Mouse (Mus musculus) embryo, embryonic 11 days (tissue): ENCODE measurements around the gene Hps3.
"Not testable (repeated sequence)": the region's sequence is repeated elsewhere in the genome, so short reads cannot be mapped to it uniquely, and the experiment has no call there.

ENCODE experiments used
- DNase-seq: peaks from one replicate; pipeline ENCODE4 v3.0.0-alpha.2; 2015

The Hps3 gene

GRCm38 (mm10) chr3:20005611-20006010 lies 29.5 kb downstream of the Hps3 start:
- no peak for DNase-seq

GRCm38 (mm10) chr3:20004422-20004821 lies 30.7 kb downstream of the Hps3 start:
- no peak for DNase-seq

- no peak for DNase-seq
These were observed 32.3 kb downstream of the Hps3 start for GRCm38 (mm10) chr3:20002786-20003185.

GRCm38 (mm10) chr3:20000806-20001205 lies 34.3 kb downstream of the Hps3 start:
- DNase-seq, result no peak

- DNase-seq, result no peak
These were observed 35.6 kb downstream of the Hps3 start for GRCm38 (mm10) chr3:19999551-19999950.

GRCm38 (mm10) chr3:19992388-19992787 lies 42.7 kb downstream of the Hps3 start:
- DNase-seq, result no peak

- no peak for DNase-seq
These were observed 45.1 kb downstream of the Hps3 start for GRCm38 (mm10) chr3:19990031-19990430.

- DNase-seq, result no peak
These were observed 49.0 kb downstream of the Hps3 start for GRCm38 (mm10) chr3:19986123-19986522.

GRCm38 (mm10) chr3:19982846-19983245 lies 52.3 kb downstream of the Hps3 start:
- no peak for DNase-seq

GRCm38 (mm10) chr3:19981156-19981555 lies 54.0 kb downstream of the Hps3 start:
- DNase-seq, result no peak

GRCm38 (mm10) chr3:19978474-19978873 lies 56.6 kb downstream of the Hps3 start:
- DNase-seq, result peak; percentile 49

GRCm38 (mm10) chr3:19966072-19966471 lies 69.0 kb downstream of the Hps3 start:
- DNase-seq, result no peak

GRCm38 (mm10) chr3:19965239-19965638 lies 69.9 kb downstream of the Hps3 start:
- no peak for DNase-seq

GRCm38 (mm10) chr3:19964625-19965188 lies 70.4 kb downstream of the Hps3 start:
- DNase-seq, result no peak

GRCm38 (mm10) chr3:19962769-19963513 lies 72.2 kb downstream of the Hps3 start:
- no peak for DNase-seq

GRCm38 (mm10) chr3:19961341-19961740 lies 73.8 kb downstream of the Hps3 start:
- DNase-seq, result no peak

- DNase-seq, result no peak
These were observed 74.5 kb downstream of the Hps3 start for GRCm38 (mm10) chr3:19960570-19961114.

GRCm38 (mm10) chr3:19958983-19959382 lies 76.1 kb downstream of the Hps3 start:
- DNase-seq, result no peak

- no peak for DNase-seq
These were observed 77.1 kb downstream of the Hps3 start for GRCm38 (mm10) chr3:19958031-19958430.

- DNase-seq, result peak; percentile 52
These were observed 78.2 kb downstream of the Hps3 start, which contains the start of gene Cp for GRCm38 (mm10) chr3:19956885-19957284. TSS of gene Cp (plus strand) at chr3:19957054.

- peak; percentile 47 for DNase-seq
These were observed 81.2 kb downstream of the Hps3 start for GRCm38 (mm10) chr3:19953865-19954264.

GRCm38 (mm10) chr3:19953425-19953824 lies 81.7 kb downstream of the Hps3 start:
- peak; percentile 8 for DNase-seq

GRCm38 (mm10) chr3:19949401-19949800 lies 85.7 kb downstream of the Hps3 start:
- DNase-seq, result not testable (repeated sequence)

- no peak for DNase-seq
These were observed 86.6 kb downstream of the Hps3 start for GRCm38 (mm10) chr3:19948552-19948951.
